8 mouse cellular contexts compared by ENCODE assay signal in the genomic region with DNA sequence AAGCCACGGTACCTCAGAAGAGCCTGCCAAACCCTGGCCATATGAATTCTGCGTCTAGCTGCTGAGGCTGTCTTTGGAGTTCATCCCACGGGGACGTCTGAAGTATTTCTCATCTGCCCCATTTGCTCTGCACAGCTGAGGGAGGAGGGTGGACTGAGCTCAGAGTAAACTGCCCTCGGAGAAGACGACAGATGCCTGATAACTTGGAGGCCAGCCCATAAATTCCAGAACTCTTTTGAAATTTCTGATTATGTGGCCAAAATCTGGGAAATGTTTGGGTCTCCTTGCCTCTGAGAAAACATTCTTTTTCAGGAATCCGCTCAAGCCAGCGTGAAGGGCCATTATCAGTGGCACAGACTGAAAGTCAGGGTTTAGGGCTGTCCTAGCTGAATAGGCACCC. TPM values are rescaled to one million over a fixed set of nuclear protein-coding genes. Genes with fewer than 3 reads are reported as not detected.
A peak's percentile ranks its signal among the peaks of the same experiment; 100 is the strongest.
DNase-seq lines count a peak whose midpoint lies in the region; ATAC-seq and TF ChIP-seq lines count a peak whose summit lies in the region.

No protein-coding gene starts in this region.

- peaks cover 29% of the 10 kb centered on the region for H3K4me1 ChIP-seq in intestine, embryonic 14.5 days (replicated peaks; ENCODE audit: control insufficient read depth, insufficient read depth, low read length)
- H3K4me1 ChIP-seq in intestine, postnatal 0 days (replicated peaks; ENCODE audit: control insufficient read depth, insufficient read depth, low read length), result 0 out of 2 replicates have a peak, but pooled peaks cover 3% of the 10 kb centered on the region
- H3K4me1 ChIP-seq in heart, embryonic 13.5 days, result peaks cover 74% of the 10 kb centered on the region

- H3K27me3 ChIP-seq in intestine, embryonic 14.5 days (replicated peaks; ENCODE audit: control insufficient read depth, insufficient read depth, low read length), result no peaks in the 10 kb centered on the region
- H3K27me3 ChIP-seq in intestine, postnatal 0 days (replicated peaks; ENCODE audit: control insufficient read depth, insufficient read depth, low read length), result no peaks in the 10 kb centered on the region
- no peaks in the 10 kb centered on the region for H3K27me3 ChIP-seq in heart, embryonic 13.5 days (replicated peaks)

- H3K9me3 ChIP-seq in intestine, embryonic 14.5 days (ENCODE audit: control insufficient read depth, low read length), result no peaks in the 10 kb centered on the region
- no peaks in the 10 kb centered on the region for H3K9me3 ChIP-seq in intestine, postnatal 0 days (ENCODE audit: control insufficient read depth)
- no peaks in the 10 kb centered on the region for H3K9me3 ChIP-seq in heart, embryonic 13.5 days

- H3K4me2 ChIP-seq in intestine, embryonic 14.5 days (ENCODE audit: low read length), result no peak overlapping the region; the same call in 1 of the 2 replicates
- H3K4me2 ChIP-seq in intestine, postnatal 0 days (replicated peaks; ENCODE audit: low read depth), result no peak overlapping the region
- peak overlapping the region; percentile 16; the same call in 1 of the 2 replicates for H3K4me2 ChIP-seq in heart, embryonic 13.5 days

- WGBS in intestine, embryonic 14.5 days, result 22% methylated on average over 8 of the region's 8 CpGs
- 46% methylated on average over 8 of the region's 8 CpGs for WGBS in intestine, postnatal 0 days
- 35% methylated on average over 8 of the region's 8 CpGs for WGBS in heart, embryonic 13.5 days

- no peak for DNase-seq in intestine, embryonic 14.5 days (ENCODE audit: low spot score)
- peak; percentile 70 for DNase-seq in adrenal gland, postnatal 14 days
- DNase-seq in lung, postnatal 4 days, result peak; percentile 66 to 83
- no peak for DNase-seq in right cerebral cortex, postnatal 10 days (ENCODE audit: low spot score in 2 of 2)
- no peak for DNase-seq in layer of hippocampus, postnatal 36 days
- DNase-seq in left cerebral cortex, postnatal 36 days (ENCODE audit: low spot score in 2 of 2), result no peak

- no peak for ATAC-seq in intestine, embryonic 14.5 days (replicated peaks; ENCODE audit: low FRiP score, low TSS enrichment, low read depth)
- no peak for ATAC-seq in intestine, postnatal 0 days
- no peak for ATAC-seq in heart, embryonic 13.5 days (ENCODE audit: extremely low read depth, insufficient number of reproducible peaks, low FRiP score, low TSS enrichment)

- H3K27ac ChIP-seq in intestine, embryonic 14.5 days (ENCODE audit: low read depth), result peak overlapping the region; percentile 71
- H3K27ac ChIP-seq in intestine, postnatal 0 days (ENCODE audit: low read depth, low read length), result no peak overlapping the region
- peak overlapping the region; percentile 76 for H3K27ac ChIP-seq in heart, embryonic 13.5 days (replicated peaks)

- TF ChIP-seq CTCF in intestine, postnatal 0 days (IDR thresholded peaks at IDR 0.05; ENCODE audit: low read depth), result no peak

- H3K4me3 ChIP-seq in intestine, embryonic 14.5 days (ENCODE audit: low read depth, low read length), result no peak overlapping the region
- H3K4me3 ChIP-seq in intestine, postnatal 0 days (ENCODE audit: low read depth, low read length), result no peak overlapping the region
- no peak overlapping the region for H3K4me3 ChIP-seq in heart, embryonic 13.5 days

- no peaks in the 10 kb centered on the region for H3K36me3 ChIP-seq in intestine, embryonic 14.5 days (ENCODE audit: control insufficient read depth, insufficient read depth, low read length)
- H3K36me3 ChIP-seq in intestine, postnatal 0 days (ENCODE audit: control insufficient read depth, insufficient read depth), result 0 out of 2 replicates have a peak, but pooled peaks cover 4% of the 10 kb centered on the region
- H3K36me3 ChIP-seq in heart, embryonic 13.5 days, result no peaks in the 10 kb centered on the region

- no peak overlapping the region for H3K9ac ChIP-seq in intestine, embryonic 14.5 days (ENCODE audit: low read length)
- H3K9ac ChIP-seq in intestine, postnatal 0 days (ENCODE audit: low read depth, low read length), result no peak overlapping the region
- H3K9ac ChIP-seq in heart, embryonic 13.5 days, result peak overlapping the region; percentile 12

- intact Hi-C loops in left cerebral cortex, postnatal 36 days (cut with DNase I), result no loop called here

RNA-seq across cellular contexts. Expression of a gene that starts 30.8 kb away (rescaled TPM):
- 19.6 and 19.8 TPM in 2 replicates for polyA plus RNA-seq in intestine, embryonic 14.5 days (2014; fragmentation: Nextera tagmentation; extraction: Ambion mirVana)
- 11.5 and 13.8 TPM in 2 replicates for polyA plus RNA-seq in intestine, postnatal 0 days (2015; fragmentation: Nextera tagmentation; extraction: Ambion mirVana)
- total RNA-seq in adrenal gland, postnatal 14 days (2021), result 22.5 and 29.0 TPM in 2 replicates
- polyA plus RNA-seq in heart, embryonic 13.5 days (2015; fragmentation: Nextera tagmentation; extraction: Ambion mirVana), result 14.9 and 16.6 TPM in 2 replicates
- total RNA-seq in layer of hippocampus, postnatal 36 days (2021), result 10 to 100 TPM; 18.3 to 22.2 TPM
- total RNA-seq in left cerebral cortex, postnatal 36 days (2021), result 10 to 100 TPM; 12.1 to 15.7 TPM

Comparison
In these comparisons a context has a peak if more than half of its experiments do, and no peak if none do; other contexts are left out.
1. DNase-seq: peak in adrenal gland, postnatal 14 days (single experiment) and lung, postnatal 4 days (2 of 2); none in intestine, embryonic 14.5 days (single experiment), right cerebral cortex, postnatal 10 days (0 of 2), layer of hippocampus, postnatal 36 days (0 of 2) and left cerebral cortex, postnatal 36 days (0 of 2).